Mouse (Mus musculus) layer of hippocampus, adult 9-10 months (tissue): ENCODE data around the gene Gm10563.

Source experiments
- DNase-seq: peaks from one replicate; pipeline ENCODE4 v3.0.0; 2022; ENCODE audit warnings: low spot score

Gm10563 gene

DNA sequence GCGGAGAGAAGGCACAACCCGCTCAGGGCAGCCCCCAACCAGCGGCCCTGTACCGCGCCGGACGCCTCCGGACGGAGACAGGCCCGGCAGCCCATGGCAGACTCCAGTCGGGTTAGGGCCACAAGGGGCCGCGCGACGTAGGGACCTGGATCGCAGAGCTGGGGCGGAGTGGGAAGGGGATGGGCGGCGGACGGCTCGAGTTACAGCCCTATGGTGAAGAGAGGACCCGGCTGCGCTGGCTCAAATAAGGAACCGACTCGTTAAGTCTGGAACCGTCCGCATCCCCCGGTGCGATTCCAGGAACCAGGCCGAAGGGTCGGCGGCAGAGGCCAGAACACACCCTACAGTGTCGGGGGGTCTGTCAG is 7.9 kb upstream of the Gm10563 start, which contains the start of gene Mmp23:
Mmp23 (minus strand) TSS at position 299 of the 365 bp plus-strand sequence.
- DNase-seq, result no peak

DNA sequence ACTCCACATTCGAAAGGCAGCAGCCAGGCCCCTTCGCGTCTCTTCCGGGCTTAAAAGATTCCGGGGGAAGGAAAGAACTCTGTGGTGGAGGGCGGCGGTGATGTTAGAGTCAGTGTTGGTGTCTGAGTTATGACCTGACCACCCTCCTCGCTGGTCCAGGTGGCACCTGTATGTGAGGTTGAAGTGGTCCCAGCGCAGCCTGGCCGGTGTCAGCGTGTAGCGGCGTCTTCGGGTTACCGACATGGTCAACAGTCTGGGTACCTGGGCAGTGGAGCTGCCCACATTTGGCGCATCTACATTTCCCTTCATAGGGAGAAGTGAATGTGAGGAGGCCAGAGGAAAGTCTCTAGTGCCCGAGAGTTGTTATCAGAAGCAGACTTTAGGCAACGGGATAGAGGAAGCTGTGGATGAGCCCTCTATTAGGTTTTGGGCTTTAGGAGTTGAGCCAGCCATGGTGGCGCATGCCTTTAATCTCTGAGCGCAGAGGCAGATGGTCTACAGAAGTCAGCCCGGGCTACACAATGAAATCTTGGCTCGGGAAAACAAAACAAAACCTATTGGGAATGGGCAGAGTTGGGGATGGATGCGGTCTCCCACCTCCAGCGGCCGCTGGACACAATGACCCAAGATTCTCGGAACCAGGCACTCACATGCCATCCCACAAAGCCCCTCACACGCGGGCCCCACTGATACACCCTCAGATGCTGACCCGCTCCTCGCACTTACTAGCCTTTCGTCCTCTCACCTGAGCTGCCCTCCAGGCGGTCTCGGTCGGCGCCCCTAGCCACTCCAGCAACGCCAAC is 7.3 kb upstream of the Gm10563 start:
- no peak for DNase-seq

DNA sequence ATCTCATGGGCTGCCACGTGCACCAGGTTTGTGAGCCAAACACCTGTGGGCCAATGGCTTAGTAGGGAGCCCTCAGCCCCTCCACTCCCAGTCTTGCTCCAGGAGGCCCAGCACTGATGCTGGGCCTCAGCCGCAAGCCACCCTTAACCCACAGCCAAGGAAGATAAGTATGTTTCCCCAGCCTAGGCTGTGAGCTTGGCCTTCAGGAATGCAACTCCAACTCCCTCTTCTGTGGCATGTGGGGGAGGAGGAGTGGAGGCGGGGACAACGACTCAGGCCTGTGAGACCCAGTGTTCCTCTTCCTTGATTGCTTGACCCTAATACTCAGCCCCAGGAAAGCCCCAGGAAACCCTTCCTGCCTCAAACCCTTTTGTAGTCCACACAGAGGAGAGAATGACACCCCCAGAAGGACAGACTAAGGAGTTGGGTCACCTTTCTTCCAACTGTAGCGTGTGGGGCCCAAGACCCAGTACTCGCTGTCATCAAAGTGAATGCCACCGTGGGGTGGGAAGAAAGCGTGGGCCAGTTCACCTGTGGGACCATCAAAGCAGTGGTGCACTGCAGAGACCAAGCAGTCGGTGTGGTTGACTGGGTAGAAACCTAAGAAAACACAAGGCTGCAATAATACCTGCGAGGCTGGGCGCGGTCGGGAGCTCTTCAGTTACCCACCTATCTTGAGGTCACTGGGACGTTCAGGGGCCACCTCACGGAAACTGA is 6.5 kb upstream of the Gm10563 start:
- DNase-seq, result no peak

DNA sequence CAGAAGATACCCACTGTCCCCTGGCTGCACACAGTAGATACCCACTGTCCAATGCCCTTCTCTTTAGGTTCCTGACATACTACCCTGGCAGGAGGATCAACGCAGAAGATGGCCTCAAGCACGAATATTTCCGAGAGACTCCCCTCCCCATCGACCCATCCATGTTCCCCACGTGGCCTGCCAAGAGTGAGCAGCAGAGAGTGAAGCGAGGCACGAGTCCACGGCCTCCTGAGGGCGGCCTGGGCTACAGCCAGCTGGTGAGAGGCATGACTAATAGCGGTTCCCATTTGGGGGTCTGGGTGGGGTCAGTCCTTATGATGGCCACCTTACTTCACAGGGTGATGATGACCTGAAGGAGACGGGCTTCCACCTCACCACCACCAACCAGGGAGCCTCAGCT is 4.1 kb upstream of the Gm10563 start:
- DNase-seq, result no peak

DNA sequence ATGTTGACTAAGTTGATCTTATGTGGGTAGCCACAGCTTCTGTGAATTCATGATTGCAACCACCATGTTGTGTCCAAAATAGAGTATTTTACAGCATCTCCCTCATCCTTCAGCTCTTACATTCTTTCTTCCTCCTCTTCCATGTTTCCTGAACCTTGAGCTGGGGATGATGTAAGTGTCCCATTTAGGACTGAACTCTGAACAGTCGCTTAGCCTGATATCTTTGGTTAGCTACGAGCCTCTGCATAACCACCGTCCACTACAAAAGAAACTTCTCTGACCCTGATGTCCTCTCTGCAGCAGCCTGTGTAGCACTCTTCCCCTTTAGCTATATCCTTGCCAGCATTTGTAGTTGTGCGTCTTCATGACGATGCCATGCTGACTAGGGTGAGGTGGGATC is 513 bp upstream of the Gm10563 start:
- no peak for DNase-seq

DNA sequence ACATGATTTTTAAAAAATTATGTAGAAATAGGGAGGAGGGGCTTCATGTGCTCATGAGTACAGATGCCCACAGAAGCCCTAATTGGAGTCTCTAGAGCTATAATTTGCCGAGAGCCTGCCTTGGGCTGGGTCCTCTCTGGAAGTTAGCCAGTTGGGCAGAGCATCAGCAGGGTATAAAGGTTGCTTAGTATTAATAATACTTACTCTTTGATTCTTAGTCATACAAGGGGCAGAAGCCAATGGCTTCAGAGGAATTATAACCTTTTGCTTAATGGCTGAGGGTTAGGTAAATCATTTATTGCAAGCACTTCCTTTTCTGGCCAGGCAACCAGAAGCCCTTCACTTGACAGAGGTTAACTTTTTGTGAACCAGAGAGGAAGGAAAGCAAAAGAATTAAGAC is 1.7 kb downstream of the Gm10563 start:
- DNase-seq, result no peak

DNA sequence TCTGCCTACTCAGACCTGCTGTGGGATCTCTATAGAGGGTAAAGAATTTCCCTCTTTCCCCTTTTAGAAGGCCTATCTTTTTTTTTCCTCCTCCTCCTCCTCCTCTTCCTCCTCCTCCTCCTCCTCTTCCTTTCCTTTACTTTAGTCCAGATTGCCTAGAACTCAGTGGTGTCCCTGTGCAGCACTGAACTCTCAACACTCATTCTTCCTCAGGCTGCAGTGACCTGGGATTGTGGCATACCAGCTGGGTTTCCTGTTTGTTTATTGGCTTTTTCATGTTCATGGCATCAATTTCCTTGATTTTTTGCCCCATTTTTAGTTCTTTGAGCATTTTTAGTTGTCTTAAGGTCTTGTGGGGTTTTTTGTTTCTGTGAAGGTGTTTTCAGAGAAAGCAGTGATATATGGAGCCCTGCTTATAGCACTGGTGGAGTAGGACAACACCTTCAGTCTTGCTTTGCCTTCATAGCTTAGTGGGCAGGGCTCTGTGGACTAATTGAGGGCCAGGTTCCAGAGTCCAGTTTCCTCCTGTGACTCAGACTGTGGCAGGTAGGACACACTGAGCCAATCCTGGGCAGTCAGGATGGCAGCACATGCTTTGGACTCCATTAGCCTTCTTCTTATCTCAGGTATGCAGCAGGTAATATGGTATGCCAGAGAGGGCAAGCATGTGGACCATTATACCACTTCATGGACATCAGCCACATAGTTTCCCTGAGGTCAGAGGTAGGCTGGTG is 9.3 kb downstream of the Gm10563 start:
- DNase-seq, result no peak

DNA sequence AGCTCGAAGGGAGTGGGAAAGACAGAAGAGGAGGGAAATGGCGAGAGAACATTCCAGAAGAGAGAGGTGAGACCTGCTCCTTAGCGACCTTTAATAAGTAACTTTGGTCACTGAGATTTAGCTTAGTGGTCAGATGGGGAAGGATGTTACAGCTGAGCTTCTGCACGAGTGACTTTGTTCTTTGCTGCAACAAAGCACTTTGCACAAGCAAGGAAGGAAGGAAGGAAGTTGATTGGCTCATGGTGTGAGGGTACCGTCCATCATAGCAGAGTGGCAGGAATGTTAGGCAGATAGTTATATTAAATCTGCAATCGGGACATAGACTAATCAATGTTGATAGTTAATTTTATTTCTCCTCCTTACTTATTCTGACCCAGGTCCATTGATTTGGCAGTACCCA is 14.9 kb downstream of the Gm10563 start:
- DNase-seq, result no peak

DNA sequence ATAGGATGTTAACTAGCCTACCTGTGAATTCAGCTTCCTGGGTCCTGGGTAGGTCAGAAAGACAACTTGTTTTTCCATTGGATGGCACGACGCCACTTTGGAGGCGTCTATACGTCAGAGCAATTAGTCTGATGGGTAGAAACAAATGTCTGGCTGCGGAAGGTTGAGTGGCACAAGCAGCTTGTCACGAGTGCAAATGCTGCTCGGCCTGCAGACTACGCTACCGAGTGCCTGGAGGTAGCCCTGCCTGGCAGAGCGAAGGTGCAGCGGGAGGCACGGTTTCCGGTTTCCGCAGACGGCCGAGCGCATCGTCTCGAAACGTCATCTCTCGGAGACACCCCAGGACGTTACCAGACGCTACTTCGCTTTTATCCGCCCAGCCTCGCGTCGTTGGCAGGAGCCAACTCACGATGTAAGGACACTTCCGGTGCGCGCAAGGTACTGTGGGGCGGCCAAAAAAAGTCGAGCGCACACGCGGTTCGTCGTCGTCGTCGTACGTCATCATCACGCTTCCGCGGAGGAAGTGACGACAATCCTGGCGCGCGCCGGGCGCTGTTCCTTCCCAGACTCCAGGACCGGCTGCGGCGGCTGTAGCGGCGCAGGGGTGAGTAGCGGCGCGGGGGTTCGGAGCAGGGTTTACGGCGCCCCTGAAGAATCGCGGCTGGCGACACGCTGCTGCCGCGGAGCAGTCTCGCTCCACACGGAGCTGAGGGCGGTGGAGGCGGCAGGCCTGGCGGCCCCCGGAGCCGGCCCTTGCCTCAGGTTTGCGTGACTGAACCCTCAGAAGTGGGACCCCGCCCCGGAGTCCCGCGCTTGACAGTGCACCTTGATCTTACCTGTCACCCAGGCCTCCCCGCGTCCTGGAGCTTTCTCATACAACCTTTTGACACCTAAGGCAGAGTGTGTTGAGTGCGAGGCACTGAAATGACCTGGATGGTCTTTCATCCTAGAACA is 20.6 kb downstream of the Gm10563 start, which contains the start of gene Cdk11b:
Cdk11b (plus strand) TSS at position 517 of the 954 bp plus-strand sequence.
- DNase-seq, result peak; percentile 86

DNA sequence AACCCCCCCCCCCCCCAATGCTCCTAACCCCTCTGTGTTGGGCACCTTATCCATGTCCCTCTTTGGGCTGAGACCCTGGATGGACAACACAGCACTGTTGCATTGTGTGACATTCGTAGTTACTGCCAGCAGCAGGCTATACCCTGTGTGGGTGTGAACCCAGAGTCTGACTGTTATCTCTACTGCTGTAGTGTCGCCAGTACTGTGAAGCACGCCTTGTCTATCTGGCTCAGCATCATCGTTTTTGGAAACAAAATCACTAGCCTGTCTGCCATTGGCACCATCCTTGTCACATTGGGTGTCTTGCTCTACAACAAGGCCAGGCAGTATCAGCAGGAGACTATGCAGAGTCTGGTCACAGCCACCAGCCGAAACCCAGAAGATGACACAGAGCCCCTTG is 26.9 kb downstream of the Gm10563 start:
- DNase-seq, result no peak

DNA sequence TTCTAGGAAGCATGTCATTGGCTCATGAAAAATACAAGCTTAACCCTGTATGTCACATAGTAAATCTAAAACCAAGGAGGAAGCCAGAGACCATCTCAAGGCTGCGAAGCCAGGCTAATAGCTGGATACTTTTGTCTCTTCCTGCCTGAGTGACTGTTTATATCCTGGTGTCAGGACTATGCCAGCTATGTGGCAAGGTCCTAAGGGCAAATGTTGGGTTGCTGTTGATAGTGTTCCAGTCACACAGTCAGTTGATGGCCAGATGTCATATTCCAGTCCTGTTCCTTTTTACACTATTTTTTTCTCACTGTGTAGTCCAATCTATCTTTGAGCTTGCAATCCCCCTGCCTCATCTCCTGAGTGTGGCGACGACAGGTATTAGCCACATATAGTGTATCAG is 31.9 kb downstream of the Gm10563 start:
- DNase-seq, result no peak

DNA sequence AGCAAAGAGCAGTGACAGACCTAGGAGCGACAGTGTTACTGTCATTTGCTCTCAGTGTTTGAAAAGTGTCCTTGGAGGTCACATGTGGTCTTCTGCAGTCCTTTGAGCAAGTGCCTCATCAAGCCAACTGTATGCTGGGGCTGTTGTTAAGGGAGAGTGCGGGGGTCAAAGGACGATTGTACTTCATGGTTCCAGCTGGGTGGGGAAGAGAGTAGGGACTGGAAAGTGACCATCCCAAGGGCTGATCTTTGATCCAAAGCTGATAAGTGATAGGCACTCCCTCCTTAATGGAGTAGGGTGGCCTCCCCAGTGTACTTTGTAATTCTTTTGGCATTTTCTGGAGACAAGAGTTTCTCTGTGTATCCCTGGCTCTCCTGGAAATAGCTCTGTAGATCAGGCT is 33.3 kb downstream of the Gm10563 start:
- DNase-seq, result no peak

DNA sequence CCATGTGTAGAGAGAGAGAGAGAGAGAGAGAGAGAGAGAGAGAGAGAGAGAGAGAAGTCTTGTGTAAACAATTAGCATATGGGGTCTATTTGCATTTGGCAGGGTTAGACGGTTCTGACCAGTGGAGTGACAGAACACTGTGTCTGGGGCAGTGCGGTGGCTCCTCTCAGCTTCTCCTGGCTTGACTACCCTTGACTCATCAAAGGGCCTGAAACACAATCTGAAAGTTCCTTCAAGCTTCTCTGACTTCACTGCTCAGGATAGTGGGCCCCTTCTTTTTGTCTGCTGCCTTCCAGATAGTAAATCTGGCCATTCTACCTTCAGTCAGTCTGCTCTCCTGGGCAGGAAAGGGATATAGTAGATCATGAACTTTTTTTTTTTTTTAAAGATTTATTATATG is 38.4 kb downstream of the Gm10563 start:
- no peak for DNase-seq

DNA sequence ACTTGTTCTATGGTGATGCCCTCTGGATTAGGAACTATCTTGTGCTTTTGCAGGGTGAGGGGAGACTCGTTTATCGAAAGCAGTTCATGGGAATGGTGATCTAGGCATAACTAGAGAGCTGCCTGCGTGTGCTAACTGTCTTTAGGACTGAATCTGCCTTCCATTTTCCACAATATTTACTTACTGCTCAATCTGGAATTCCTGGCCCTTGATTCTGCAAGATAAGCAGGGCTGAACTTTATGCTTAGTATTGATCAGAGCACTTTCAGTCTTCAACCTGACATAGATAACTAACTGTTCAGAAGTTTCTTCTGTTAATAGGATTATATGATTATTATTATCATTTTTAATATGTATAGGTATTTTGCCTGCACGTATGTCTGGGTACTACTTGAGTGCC is 40.1 kb downstream of the Gm10563 start:
- no peak for DNase-seq

DNA sequence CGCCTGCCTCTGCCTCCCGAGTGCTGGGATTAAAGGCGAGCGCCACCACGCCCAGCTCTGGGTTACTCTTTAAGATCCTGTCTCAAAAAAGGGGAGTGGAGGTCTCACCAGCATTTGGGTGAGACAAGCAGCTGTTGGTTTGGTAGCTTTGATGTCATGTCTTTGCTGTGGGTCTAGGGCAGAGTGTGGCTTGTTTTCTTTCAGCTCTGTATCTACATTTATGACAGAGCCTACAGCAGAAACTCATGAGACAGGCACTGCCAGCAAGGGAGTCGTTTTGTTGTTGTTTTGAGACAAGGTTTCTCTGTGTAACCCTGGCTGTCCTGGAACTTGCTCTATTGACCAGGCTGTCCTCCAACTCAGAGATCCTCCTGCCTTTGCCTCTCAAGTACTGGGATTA is 41.4 kb downstream of the Gm10563 start:
- no peak for DNase-seq

DNA sequence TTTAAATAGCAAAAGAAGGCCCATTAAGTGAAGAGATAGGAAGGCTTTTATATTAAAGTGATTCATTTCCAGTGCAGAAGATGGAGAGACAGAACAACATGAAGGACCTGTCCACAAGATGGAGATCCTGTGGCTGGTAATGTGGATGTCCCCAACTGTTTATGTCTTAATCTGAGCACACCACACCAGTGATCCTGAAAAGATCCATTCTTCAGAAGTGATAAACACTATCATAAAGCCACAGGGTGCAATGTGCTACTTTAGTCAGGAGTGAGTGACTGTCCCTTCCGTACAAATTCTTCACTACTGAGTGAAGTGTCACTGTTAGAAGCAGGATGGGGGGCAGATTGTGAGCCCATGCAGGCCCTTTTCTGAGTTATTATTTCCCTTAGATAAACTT is 42.5 kb downstream of the Gm10563 start:
- DNase-seq, result no peak

DNA sequence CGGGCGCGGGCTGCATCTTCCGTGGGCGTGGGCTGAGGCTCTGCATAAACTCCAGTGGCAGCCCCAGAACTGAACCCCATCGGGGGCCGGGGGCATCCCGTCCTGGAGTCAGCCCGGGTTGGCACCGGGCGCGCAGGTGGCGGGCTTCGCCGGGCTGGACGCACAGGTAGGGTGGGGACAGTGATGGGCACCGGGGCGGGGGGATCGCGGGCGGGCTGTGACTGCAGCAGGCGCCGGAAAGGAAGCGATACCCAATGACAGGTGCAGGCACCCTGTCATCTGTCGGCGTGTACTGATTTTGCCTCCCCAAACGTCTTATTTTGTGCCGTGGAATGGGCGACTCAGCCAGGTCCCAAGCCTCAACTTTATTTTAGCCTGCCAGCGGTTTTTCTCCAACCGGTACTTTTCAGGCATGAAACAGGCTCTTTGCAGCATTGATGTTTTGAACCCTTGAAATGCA is 43.2 kb downstream of the Gm10563 start:
- peak; percentile 12 for DNase-seq

DNA sequence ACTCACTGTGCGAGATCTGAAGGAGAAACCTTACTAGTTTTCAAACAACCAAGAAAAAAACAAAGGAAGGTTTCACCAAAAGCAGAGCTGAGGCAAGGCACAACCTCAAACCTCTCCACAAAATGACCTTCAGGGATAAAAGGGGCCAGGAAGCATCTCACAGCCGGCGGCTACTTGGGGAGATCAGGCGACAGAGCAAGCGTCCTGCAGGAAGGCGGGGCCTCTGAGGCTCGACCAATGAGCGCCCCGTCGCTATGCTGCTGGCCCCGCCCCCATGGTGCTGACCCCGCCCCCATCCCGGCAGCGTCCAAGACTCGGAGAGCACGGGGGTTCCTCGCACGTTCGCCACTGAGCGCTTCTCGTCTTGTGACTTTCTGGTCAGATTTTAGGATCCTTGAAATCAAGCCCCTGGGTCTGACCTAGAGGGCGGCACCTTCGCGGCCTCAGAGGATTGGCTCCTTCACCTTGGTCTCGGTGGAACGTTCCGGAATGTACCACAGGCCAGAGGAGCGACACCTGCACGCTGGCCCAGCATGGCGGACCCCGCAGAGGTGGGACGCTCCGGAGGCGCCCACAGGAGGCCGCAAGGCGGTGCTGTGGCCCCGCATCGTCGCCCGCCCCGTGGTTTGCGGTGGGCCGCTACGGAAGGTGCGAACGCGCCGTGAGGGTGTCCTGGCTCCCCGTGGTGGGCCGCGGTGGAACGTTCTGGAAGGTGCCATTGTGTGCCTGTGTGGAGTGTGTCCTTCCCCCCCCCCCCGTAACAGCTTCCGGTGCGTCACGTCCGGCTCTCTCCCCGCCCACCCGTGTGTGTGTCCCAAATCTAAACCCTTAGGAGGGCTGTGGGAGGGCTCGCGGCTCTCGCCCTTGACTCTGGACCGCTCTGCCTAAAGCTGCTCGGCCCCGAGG is 43.9 kb downstream of the Gm10563 start, which contains the start of gene Slc35e2:
Slc35e2 (plus strand) TSS at position 326 of the 906 bp plus-strand sequence.
- peak; percentile 96 for DNase-seq

DNA sequence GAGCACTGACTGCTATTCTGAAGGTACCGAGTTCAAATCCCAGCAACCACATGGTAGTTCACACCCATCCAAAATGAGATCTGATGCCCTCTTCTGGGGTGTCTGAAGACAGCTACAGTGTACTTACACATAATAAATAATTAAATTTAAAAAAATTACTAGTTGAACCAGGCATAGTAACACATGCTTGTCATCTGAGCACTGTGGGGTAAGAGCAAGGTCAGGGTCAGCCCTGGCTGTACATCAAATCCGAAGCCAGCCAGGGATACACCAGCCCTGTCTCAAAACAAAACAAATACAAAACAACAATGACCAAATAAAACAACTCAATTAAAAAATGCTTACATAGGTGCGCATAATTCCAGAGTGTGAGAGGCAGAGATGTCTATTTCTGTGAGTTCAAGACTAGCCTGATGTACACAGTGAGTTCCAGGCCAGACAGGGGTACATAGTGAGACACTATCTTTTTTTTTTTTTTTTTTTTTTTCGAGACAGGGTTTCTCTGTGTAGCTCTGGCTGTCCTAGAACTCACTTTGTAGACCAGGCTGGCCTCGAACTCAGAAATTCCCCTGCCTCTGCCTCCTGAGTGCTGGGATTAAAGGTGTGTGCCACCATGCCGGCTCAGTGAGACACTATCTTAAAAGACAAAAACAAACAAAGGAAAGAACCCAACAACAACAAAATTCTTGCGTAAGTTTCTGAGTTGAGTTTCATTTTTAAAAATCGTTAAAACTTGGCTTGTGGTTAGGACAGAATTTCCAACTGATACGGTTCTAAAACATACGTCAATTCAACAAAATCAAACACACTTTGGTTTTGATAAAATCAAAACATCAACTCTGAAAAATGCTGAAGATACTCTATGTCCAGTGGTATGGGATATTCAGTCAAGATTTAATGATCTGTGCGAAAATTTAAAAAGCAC is 45.0 kb downstream of the Gm10563 start:
- no peak for DNase-seq
